Mouse (Mus musculus) MN1 (cell line): ENCODE results near the gene Dpep2nb.
"Not testable (repeated sequence)": the region's sequence is repeated elsewhere in the genome, so short reads cannot be mapped to it uniquely, and the experiment has no call there.

Experiments used
- DNase-seq: peaks from one replicate; pipeline ENCODE4 v3.0.0-alpha.2; 2016; ENCODE audit warnings: low spot score

The Dpep2nb gene

GRCm38 (mm10) chr8:106007135-106007534 lies 1.4 kb upstream of the Dpep2nb start:
- DNase-seq, result peak; percentile 43

GRCm38 (mm10) chr8:106006413-106006812 lies 638 bp upstream of the Dpep2nb start:
- DNase-seq, result no peak

GRCm38 (mm10) chr8:106004538-106005207 lies 1.1 kb downstream of the Dpep2nb start:
- DNase-seq, result no peak

- DNase-seq, result no peak
Observed at GRCm38 (mm10) chr8:106001908-106002307, 3.9 kb downstream of the Dpep2nb start.

GRCm38 (mm10) chr8:105998971-105999370 lies 6.8 kb downstream of the Dpep2nb start:
- DNase-seq, result no peak

GRCm38 (mm10) chr8:105996359-105996758 lies 9.4 kb downstream of the Dpep2nb start:
- DNase-seq, result no peak

GRCm38 (mm10) chr8:105993226-105993625 lies 12.5 kb downstream of the Dpep2nb start:
- no peak for DNase-seq

- DNase-seq, result no peak
Observed at GRCm38 (mm10) chr8:105992499-105992898, 13.3 kb downstream of the Dpep2nb start.

GRCm38 (mm10) chr8:105991546-105991945 lies 14.2 kb downstream of the Dpep2nb start:
- no peak for DNase-seq

GRCm38 (mm10) chr8:105990856-105991387 lies 14.9 kb downstream of the Dpep2nb start, which contains the start of gene Dus2:
Gene Dus2, plus strand, starts transcription at chr8:105991337.
- DNase-seq, result peak; percentile 91

- DNase-seq, result no peak
Observed at GRCm38 (mm10) chr8:105988546-105988945, 17.2 kb downstream of the Dpep2nb start.

GRCm38 (mm10) chr8:105983406-105983805 lies 22.4 kb downstream of the Dpep2nb start:
- DNase-seq, result not testable (repeated sequence)

- no peak for DNase-seq
Observed at GRCm38 (mm10) chr8:105981146-105981545, 24.6 kb downstream of the Dpep2nb start.

- DNase-seq, result no peak
Observed at GRCm38 (mm10) chr8:105979325-105979724, 26.4 kb downstream of the Dpep2nb start, which contains the start of gene Dpep3. Gene Dpep3, minus strand, starts transcription at chr8:105979429.

GRCm38 (mm10) chr8:105975363-105975762 lies 30.4 kb downstream of the Dpep2nb start:
- DNase-seq, result no peak

GRCm38 (mm10) chr8:105971019-105971720 lies 34.6 kb downstream of the Dpep2nb start:
- no peak for DNase-seq

- no peak for DNase-seq
Observed at GRCm38 (mm10) chr8:105969367-105969766, 36.4 kb downstream of the Dpep2nb start.

GRCm38 (mm10) chr8:105966692-105967311 lies 39.0 kb downstream of the Dpep2nb start:
- no peak for DNase-seq

- DNase-seq, result peak; percentile 86
Observed at GRCm38 (mm10) chr8:105965905-105966341, 39.9 kb downstream of the Dpep2nb start, which contains the start of gene Slc12a4. Gene Slc12a4, minus strand, starts transcription at chr8:105966097.

- DNase-seq, result peak; percentile 61
Observed at GRCm38 (mm10) chr8:105965266-105965904, 40.4 kb downstream of the Dpep2nb start.

- DNase-seq, result no peak
Observed at GRCm38 (mm10) chr8:105964506-105965265, 41.1 kb downstream of the Dpep2nb start.
